Mouse (Mus musculus): ENCODE measurements at regions not wholly inside any gene's neighbourhood (a gene's known extent, or its start where the extent isn't known, plus 50 kb on each side); places are given as distances from the start of the nearest gene placed in this dataset.
"Not testable (repeated sequence)": the region's sequence is repeated elsewhere in the genome, so short reads cannot be mapped to it uniquely, and the experiment has no call there.

- DNase-seq (ENCODE audit: low spot score in 2 of 2): no peak
Measured at GRCm38 (mm10) chr17:13583475-13584233, 176.7 kb upstream of the Afdn start.

DNA sequence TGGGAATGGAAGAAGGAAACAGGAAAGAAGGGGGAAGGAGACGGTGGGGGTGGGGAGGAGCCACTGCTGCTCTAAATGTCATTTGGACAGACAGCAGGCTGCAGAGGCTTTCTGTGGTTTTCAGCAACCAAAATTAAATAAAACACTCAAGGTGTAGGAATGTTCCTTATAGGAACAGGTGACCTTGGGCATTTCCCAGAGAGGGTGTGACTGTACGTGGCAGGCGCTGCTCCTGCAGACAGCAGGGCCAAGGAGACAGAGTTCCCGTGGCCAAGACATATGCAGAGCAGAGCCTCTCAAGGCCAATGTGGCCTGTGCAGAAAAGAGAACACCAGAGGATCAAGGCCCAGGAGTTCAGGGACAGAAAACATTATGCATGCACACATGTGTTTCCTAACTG, 175.9 kb upstream of the Afdn start:
- no peak for DNase-seq (ENCODE audit: low spot score in 2 of 2)

DNA sequence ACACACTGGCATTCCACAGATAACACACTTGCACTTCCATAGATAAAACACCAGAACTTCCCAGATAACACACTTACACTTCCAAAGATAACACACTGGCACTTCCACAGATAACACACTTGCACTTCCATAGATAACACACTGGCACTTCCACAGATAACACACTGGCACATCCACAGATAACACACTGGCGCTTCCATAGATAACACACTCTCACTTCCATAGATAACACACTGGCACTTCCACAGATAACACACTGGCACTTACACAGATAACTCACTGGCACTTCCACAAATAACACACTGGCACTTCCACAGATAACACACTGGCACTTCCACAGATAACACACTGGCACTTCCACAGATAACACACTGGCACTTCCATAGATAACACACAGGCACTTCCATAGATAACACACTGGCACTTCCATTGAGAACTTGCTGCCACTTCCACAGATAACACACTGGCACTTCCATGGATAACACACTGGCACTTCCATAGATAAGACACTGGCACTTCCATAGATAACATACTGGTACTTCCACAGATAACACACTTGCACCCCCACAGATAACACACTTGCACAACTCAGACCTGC, 170.0 kb upstream of the Afdn start:
- DNase-seq (ENCODE audit: low spot score in 2 of 2): not testable (repeated sequence)
